Mouse (Mus musculus) gastrocnemius, adult 2 months (tissue): Measurements from ENCODE around the gene Fbxl20. TPM values are rescaled to one million over a fixed set of nuclear protein-coding genes. Genes with fewer than 3 reads are reported as not detected.

Experiments
- DNase-seq: peaks from one replicate; pipeline ENCODE4 v3.0.0; 2022
- H3K27ac ChIP-seq: fragments of 200-600 bp; 2 replicates; pipeline ENCODE4 v1.8.1; 2022; ENCODE audit warnings: mild to moderate bottlenecking
- H3K4me3 ChIP-seq: fragments of 200-600 bp; 2 replicates; pipeline ENCODE4 v1.8.1; 2022; ENCODE audit warnings: mild to moderate bottlenecking, moderate library complexity
- CTCF ChIP-seq: fragments of 200-600 bp; IDR thresholded peaks from 2 replicates; pipeline ENCODE4 v1.8.1; 2022; ENCODE audit warnings: antibody characterized with exemption, mild to moderate bottlenecking, moderate library complexity
- intact Hi-C: fragments of 180-260 bp; cut with DNase I; formaldehyde crosslinking; loops from one replicate; pipeline ENCODE4 v1.15.1; 2025
- total RNA-seq, 2 experiments: library from RNA; stranded (reverse); gene quantifications; 2 replicates each; pipeline ENCODE4 v1.2.3; 2021

Fbxl20 gene
- total RNA-seq, 2 experiments from 2014 or later, result 8.2 to 9.7 TPM

DNA sequence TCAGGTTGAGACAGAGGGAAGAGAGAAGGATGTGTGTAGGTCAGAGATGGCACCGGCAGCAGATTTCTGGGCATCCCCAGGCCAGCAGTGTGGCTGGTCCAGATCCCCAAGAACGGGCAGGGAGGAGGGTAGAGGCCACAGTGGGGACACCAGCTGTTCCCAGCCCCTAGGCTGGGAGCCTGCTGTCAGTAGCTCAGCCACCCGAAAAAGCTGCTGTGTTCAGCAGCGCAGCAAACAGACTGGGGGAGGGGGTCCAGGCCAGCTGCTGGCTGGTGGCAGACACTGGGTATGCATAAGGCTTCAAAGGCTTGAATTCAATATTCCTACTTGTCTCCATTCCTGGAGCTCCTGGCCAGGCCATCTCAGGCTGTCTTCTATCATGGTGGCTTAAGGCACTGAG lies 115.4 kb downstream of the Fbxl20 start:
- no peak for DNase-seq
- intact Hi-C loops, result no loop called here
- no peak overlapping the region for H3K4me3 ChIP-seq
- TF ChIP-seq CTCF, result no peak
- H3K27ac ChIP-seq, result no peak overlapping the region

DNA sequence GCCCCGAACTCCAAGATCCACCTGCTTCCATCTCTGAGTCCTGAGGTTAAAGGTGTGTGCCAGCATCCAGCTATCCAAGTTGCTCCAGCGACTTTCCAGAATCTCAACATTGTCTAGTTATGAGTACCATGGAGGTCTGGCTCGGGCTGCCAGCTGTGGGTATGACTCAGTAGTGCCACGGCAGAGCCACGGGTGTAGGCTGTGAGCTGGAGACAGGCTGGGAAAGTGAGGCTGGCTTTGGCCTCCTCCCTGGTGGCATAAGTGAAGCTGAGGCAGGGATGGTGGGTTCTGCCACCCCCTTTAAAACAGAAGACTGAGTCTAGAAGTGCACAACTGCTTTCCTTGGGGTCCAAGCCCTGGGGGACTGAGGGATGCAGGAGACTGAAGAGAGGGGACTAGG lies 116.1 kb downstream of the Fbxl20 start:
- Histone ChIP-seq H3K27ac (no peak overlapping the region), H3K4me3 (no peak overlapping the region)
- intact Hi-C loops, result no loop called here
- DNase-seq, result no peak
- no peak for TF ChIP-seq CTCF

Other genes starting within 250 kb of the Fbxl20 start
- gene Plxdc1, start 164.0 kb downstream of the Fbxl20 start, total RNA-seq, result 1 to 10 TPM; 3.0 to 3.1 TPM
- gene Arl5c, start 154.2 kb downstream of the Fbxl20 start, total RNA-seq, result under 1 TPM; 0.31 to 0.47 TPM
- 100 to 1,000 TPM; 199 to 214 TPM for gene Cacnb1, start 127.4 kb downstream of the Fbxl20 start, total RNA-seq
- 100 to 1,000 TPM; 404 to 490 TPM for gene Rpl19, start 123.7 kb downstream of the Fbxl20 start, total RNA-seq
- gene Stac2, start 96.9 kb downstream of the Fbxl20 start, total RNA-seq, result under 1 TPM in 1 of 2 experiments, not detected in 1; 0.11 TPM
- gene Med1, start 42.9 kb upstream of the Fbxl20 start, total RNA-seq, result 10 to 100 TPM; 26.4 to 33.1 TPM
- gene Cdk12, start 52.7 kb upstream of the Fbxl20 start, total RNA-seq, result 10 to 100 TPM; 14.2 to 17.1 TPM
- not detected for gene Neurod2, start 179.2 kb upstream of the Fbxl20 start, total RNA-seq
- not detected for gene Ppp1r1b, start 198.0 kb upstream of the Fbxl20 start, total RNA-seq
- 10 to 100 TPM; 11.8 to 12.1 TPM for gene Stard3, start 208.0 kb upstream of the Fbxl20 start, total RNA-seq
- 1,000 to 10,000 TPM; 3,050 to 3,067 TPM for gene Tcap, start 233.4 kb upstream of the Fbxl20 start, total RNA-seq
- 1 to 10 TPM; 1.8 to 5.9 TPM for gene Pnmt, start 236.0 kb upstream of the Fbxl20 start, total RNA-seq